Mouse (Mus musculus) MEL (cell line): ENCODE results near the gene 2300003K06Rik. TPM values are rescaled to one million over a fixed set of nuclear protein-coding genes. Genes with fewer than 3 reads are reported as not detected.

Experiments used
- DNase-seq: peaks from one replicate; pipeline ENCODE4 v3.0.0; 2011; ENCODE audit warnings: low read depth, low spot score
- H3K27ac ChIP-seq: 2 replicates; pipeline ENCODE4 v1.5.1; 2012; ENCODE audit warnings: low read depth, mild to moderate bottlenecking, control low read depth, low read length, moderate library complexity; ENCODE audit not compliant: control insufficient read depth
- H3K27me3 ChIP-seq, 2 experiments: fragments of 150-350 bp in 1 of 2; sonication (generic) in 1 of 2; 2 replicates each; pipeline ENCODE4 v1.6.1; 2012; ENCODE audit warnings: low read length in 2 of 2, mild to moderate bottlenecking in 2 of 2, improper control_type of control experiment in 1 of 2, moderate library complexity in 1 of 2; ENCODE audit not compliant: insufficient read depth in 2 of 2, control insufficient read depth in 1 of 2
- H3K36me3 ChIP-seq, 2 experiments: 2 replicates each; pipeline ENCODE4 v1.6.1; 2012 to 2014; ENCODE audit warnings: low read length in 2 of 2, improper control_type of control experiment in 1 of 2, inconsistent platforms in 1 of 2, mild to moderate bottlenecking in 1 of 2; ENCODE audit not compliant: insufficient read depth in 2 of 2, control insufficient read depth in 1 of 2
- H3K4me1 ChIP-seq, 2 experiments: fragments of 150-350 bp in 1 of 2; sonication (generic) in 1 of 2; 2 replicates each; pipeline ENCODE4 v1.6.1; 2012; ENCODE audit warnings: low read length in 2 of 2, improper control_type of control experiment in 1 of 2, mild to moderate bottlenecking in 1 of 2; ENCODE audit not compliant: insufficient read depth in 2 of 2, control insufficient read depth in 1 of 2
- H3K4me3 ChIP-seq, 2 experiments: fragments of 150-350 bp in 1 of 2; sonication (generic) in 1 of 2; 2 replicates each; pipeline ENCODE4 v1.5.1; 2012; ENCODE audit warnings: low read depth in 2 of 2, low read length in 2 of 2, mild to moderate bottlenecking in 2 of 2, moderate library complexity in 2 of 2, control low read depth in 1 of 2, improper control_type of control experiment in 1 of 2; ENCODE audit not compliant: control insufficient read depth in 1 of 2, insufficient read depth in 1 of 2
- H3K79me2 ChIP-seq: 2 replicates; pipeline ENCODE4 v1.6.1; 2012; ENCODE audit warnings: mild to moderate bottlenecking, low read length, moderate library complexity; ENCODE audit not compliant: control insufficient read depth, poor library complexity, insufficient read depth
- H3K9ac ChIP-seq: 2 replicates; pipeline ENCODE4 v1.6.1; 2012; ENCODE audit warnings: low read depth, mild to moderate bottlenecking, control low read depth, low read length, moderate library complexity; ENCODE audit not compliant: control insufficient read depth, poor library complexity, severe bottlenecking
- H3K9me3 ChIP-seq: fragments of 150-350 bp; sonication (generic); replicated peaks from 2 replicates; pipeline ENCODE4 v1.6.1; 2012; ENCODE audit warnings: mild to moderate bottlenecking, low read length, improper control_type of control experiment, moderate library complexity; ENCODE audit not compliant: insufficient read depth
- BHLHE40 ChIP-seq: IDR thresholded peaks from 2 replicates; pipeline ENCODE4 v1.6.1; 2012; ENCODE audit warnings: low read depth, mild to moderate bottlenecking, inconsistent platforms, low read length, improper control_type of control experiment, borderline replicate concordance
- CHD1 ChIP-seq: IDR thresholded peaks from 2 replicates; pipeline ENCODE4 v1.6.1; 2012; ENCODE audit warnings: low read depth, mild to moderate bottlenecking, inconsistent platforms, low read length, improper control_type of control experiment
- CHD2 ChIP-seq: IDR thresholded peaks from 2 replicates; pipeline ENCODE4 v1.6.1; 2011; ENCODE audit warnings: low read length, improper control_type of control experiment
- CTCF ChIP-seq, 3 experiments: IDR thresholded peaks in 2 of 3; conservative IDR thresholded peaks in 1 of 3; 2 replicates each; pipeline ENCODE4 v1.5.1; 2011 to 2012; ENCODE audit warnings: low read length in 3 of 3, low read depth in 2 of 3, mild to moderate bottlenecking in 2 of 3, improper control_type of control experiment in 1 of 3, inconsistent platforms in 1 of 3, mixed read lengths in 1 of 3, moderate library complexity in 1 of 3; ENCODE audit not compliant: control insufficient read depth in 1 of 3, insufficient read depth in 1 of 3, poor library complexity in 1 of 3, severe bottlenecking in 1 of 3
- EP300 ChIP-seq, 2 experiments: IDR thresholded peaks; 2 replicates each; pipeline ENCODE4 v1.6.1; 2011; ENCODE audit warnings: improper control_type of control experiment in 2 of 2, low read length in 2 of 2, low read depth in 1 of 2, mild to moderate bottlenecking in 1 of 2
- GATA1 ChIP-seq: IDR thresholded peaks from 2 replicates; pipeline ENCODE4 v1.6.1; 2011; ENCODE audit warnings: low read depth, low read length, improper control_type of control experiment
- MYB ChIP-seq: IDR thresholded peaks from 2 replicates; pipeline ENCODE4 v1.6.1; 2011; ENCODE audit warnings: mild to moderate bottlenecking, low read depth, low read length, improper control_type of control experiment
- MYC ChIP-seq: IDR thresholded peaks from 2 replicates; pipeline ENCODE4 v1.6.1; 2011; ENCODE audit warnings: low read depth, mild to moderate bottlenecking, low read length, improper control_type of control experiment, moderate library complexity
- NELFE ChIP-seq: IDR thresholded peaks from 2 replicates; pipeline ENCODE4 v1.6.1; 2011; ENCODE audit warnings: low read depth, low read length, improper control_type of control experiment
- NRF1 ChIP-seq: IDR thresholded peaks from 2 replicates; pipeline ENCODE4 v1.6.1; 2014; ENCODE audit warnings: low read depth, mild to moderate bottlenecking, inconsistent platforms, low read length, improper control_type of control experiment, moderate library complexity; ENCODE audit not compliant: poor library complexity, insufficient read depth, severe bottlenecking
- POLR2AphosphoS5 ChIP-seq: IDR thresholded peaks from 2 replicates; pipeline ENCODE4 v1.6.1; 2012; ENCODE audit warnings: low read depth, borderline replicate concordance, mild to moderate bottlenecking, inconsistent platforms, low read length, moderate library complexity, mixed read lengths
- SMC3 ChIP-seq: IDR thresholded peaks from 2 replicates; pipeline ENCODE4 v1.6.1; 2011; ENCODE audit warnings: low read depth, low read length, improper control_type of control experiment
- TAL1 ChIP-seq: IDR thresholded peaks from 2 replicates; pipeline ENCODE4 v1.6.1; 2012; ENCODE audit warnings: mild to moderate bottlenecking, inconsistent platforms, low read length, moderate library complexity, mixed read lengths
- UBTF ChIP-seq: IDR thresholded peaks from 2 replicates; pipeline ENCODE4 v1.6.1; 2012; ENCODE audit warnings: low read depth, mild to moderate bottlenecking, inconsistent platforms, low read length, improper control_type of control experiment, moderate library complexity, borderline replicate concordance; ENCODE audit not compliant: insufficient read depth
- USF1 ChIP-seq: IDR thresholded peaks from 2 replicates; pipeline ENCODE4 v1.6.1; 2014; ENCODE audit warnings: low read depth, mild to moderate bottlenecking, inconsistent platforms, low read length, improper control_type of control experiment, moderate library complexity
- ZKSCAN1 ChIP-seq: IDR thresholded peaks from 2 replicates; pipeline ENCODE4 v1.6.1; 2012; ENCODE audit warnings: low read depth, mild to moderate bottlenecking, inconsistent platforms, low read length, improper control_type of control experiment, moderate library complexity
- ZNF384 ChIP-seq: IDR thresholded peaks from 2 replicates; pipeline ENCODE4 v1.6.1; 2012; ENCODE audit warnings: low read depth, mild to moderate bottlenecking, inconsistent platforms, low read length, improper control_type of control experiment
- polyA plus RNA-seq, 2 experiments: library from polyadenylated mRNA; stranded (reverse) in 1 of 2; unstranded in 1 of 2; fragments of >175 nt in 1 of 2; fragments of >200 nt in 1 of 2; gene quantifications; 2 replicates each; pipeline versions ENCODE4 v1.2.1 to v1.2.4; 2012; ENCODE audit warnings: low replicate concordance in 2 of 2, low read depth in 1 of 2; ENCODE audit not compliant: insufficient read length in 2 of 2, insufficient read depth in 1 of 2, missing spikeins in 1 of 2
- total RNA-seq: library from RNA; depleted of rRNA; stranded (reverse); fragments of 300-350 nt; gene quantifications from 2 replicates; pipeline ENCODE4 v1.2.3, GENCODE M21; 2012

The 2300003K06Rik gene
- total and polyA plus RNA-seq, 3 experiments: not detected

- no peak for TF ChIP-seq CHD1
Observed at GRCm38 (mm10) chr11:99854121-99854520, 16.3 kb upstream of the 2300003K06Rik start (continued).

GRCm38 (mm10) chr11:99851508-99851907 is 13.6 kb upstream of the 2300003K06Rik start, which contains the start of gene Krtap4-16:
Krtap4-16 (minus strand) TSS chr11:99851608.
- H3K9ac ChIP-seq: no peak within 1 kb of the TSS
- no peaks in the 10 kb centered on the region; a peak in 1 of 4 replicates for H3K27me3 ChIP-seq
- H3K4me3 ChIP-seq: no peak within 1 kb of the TSS
- TF ChIP-seq CTCF (IDR thresholded peaks at IDR 0.05 in 2 of 3, conservative IDR thresholded peaks at IDR 0.05 in 1 of 3; ENCODE audit: control insufficient read depth in 1 of 3, insufficient read depth in 1 of 3, low read depth in 2 of 3, low read length in 3 of 3, poor library complexity in 1 of 3, severe bottlenecking in 1 of 3) (no peak), NELFE (no peak), TAL1 (no peak), MYC (no peak), MYB (no peak), GATA1 (no peak), BHLHE40 (no peak), USF1 (no peak), NRF1 (no peak)
- no peak within 1 kb of the TSS for H3K27ac ChIP-seq
- no peak for DNase-seq
- no peaks in the 10 kb centered on the region for H3K79me2 ChIP-seq
- no peaks in the 10 kb centered on the region for H3K9me3 ChIP-seq
- no peaks in the 10 kb centered on the region for H3K4me1 ChIP-seq
- no peaks in the 10 kb centered on the region for H3K36me3 ChIP-seq

- DNase-seq: no peak
- H3K27ac ChIP-seq: no peak overlapping the region
- TF ChIP-seq UBTF (no peak), TAL1 (no peak), ZNF384 (no peak), POLR2AphosphoS5 (no peak), SMC3 (no peak), CHD2 (no peak), ZKSCAN1 (no peak), EP300 (IDR thresholded peaks at IDR 0.05; ENCODE audit: low read depth in 1 of 2, low read length in 2 of 2) (no peak)
- H3K36me3 ChIP-seq: no peaks in the 10 kb centered on the region
- no peak overlapping the region for H3K4me3 ChIP-seq
- H3K27me3 ChIP-seq: no peaks in the 10 kb centered on the region
- H3K79me2 ChIP-seq: no peaks in the 10 kb centered on the region
- no peaks in the 10 kb centered on the region for H3K9me3 ChIP-seq
- no peaks in the 10 kb centered on the region for H3K4me1 ChIP-seq
- no peak overlapping the region for H3K9ac ChIP-seq
Observed at GRCm38 (mm10) chr11:99846746-99847145, 8.9 kb upstream of the 2300003K06Rik start.
